Mouse (Mus musculus) kidney, adult 2 months (tissue): ENCODE results near the gene Nol11.

Experiments
- CTCF ChIP-seq: fragments of 200-500 bp; conservative IDR thresholded peaks from 2 replicates; pipeline ENCODE4 v1.5.1; 2011; ENCODE audit warnings: low read depth, mild to moderate bottlenecking, control low read depth, low read length, moderate library complexity, mixed read lengths; ENCODE audit not compliant: insufficient read depth, insufficient read length
- POLR2A ChIP-seq: fragments of 200-500 bp; IDR thresholded peaks from one replicate; pipeline ENCODE4 v1.6.1; 2011; ENCODE audit warnings: low read depth, low read length, control low read depth

DNA sequence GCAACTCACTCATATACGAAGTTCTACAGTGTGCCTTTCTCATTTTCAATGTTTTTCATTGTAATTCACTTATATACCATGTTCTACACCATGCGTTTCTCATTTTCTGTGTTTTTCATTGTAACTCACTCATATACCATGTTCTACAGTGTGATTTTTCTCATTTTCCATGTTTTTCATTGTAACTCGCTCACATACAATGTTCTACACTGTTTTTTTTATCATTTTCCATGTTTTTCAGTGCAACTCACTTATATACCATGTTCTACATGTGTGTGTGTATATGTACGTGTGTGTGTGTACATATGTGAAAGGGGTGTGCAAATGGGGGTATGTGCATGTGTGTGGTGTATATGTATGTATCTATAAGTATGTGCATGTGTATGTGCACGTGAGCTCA lies 10.1 kb upstream of the Nol11 start:
- no peak for TF ChIP-seq CTCF
- no peak for TF ChIP-seq POLR2A
